Mouse (Mus musculus): Measurements from ENCODE around the gene Cd6.

Gene Cd6

DNA sequence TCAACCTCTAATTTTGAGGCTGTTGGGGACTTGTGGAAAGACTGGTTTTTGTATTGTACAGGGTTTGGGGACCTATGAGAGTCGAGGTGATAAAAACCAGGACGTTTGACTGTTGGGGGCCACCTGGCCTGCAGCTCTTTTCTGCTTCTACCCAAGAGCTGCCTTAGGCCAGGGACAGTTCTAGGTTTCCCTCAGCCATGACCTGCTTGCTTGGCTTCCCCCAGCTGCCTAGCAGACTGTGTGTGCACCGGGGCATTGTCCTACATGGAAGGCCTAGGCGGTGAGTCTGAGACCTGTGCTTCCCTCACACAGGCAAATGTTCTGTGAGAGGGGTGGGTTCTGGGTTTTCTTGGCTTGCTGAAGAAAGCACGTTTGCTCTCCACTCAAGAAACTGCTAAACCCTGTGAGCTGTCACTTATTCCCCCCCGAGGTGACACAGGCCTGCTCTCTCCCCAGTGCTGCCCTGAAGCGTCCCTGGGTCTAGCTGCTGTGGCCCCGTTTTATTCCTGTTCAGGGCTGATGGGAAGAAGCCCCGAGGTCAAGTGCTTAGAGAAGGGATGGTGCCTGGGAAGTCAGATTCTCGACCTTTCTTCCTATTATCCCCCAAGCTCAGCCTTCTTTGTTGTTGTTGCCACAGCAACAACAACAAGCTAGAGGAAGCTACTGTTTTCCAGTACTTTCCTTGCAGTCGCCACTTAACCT lies 81.3 kb downstream of the Cd6 start:
- peaks cover 14% of the 10 kb centered on the region; the same call in 1 of the 2 replicates for H3K27me3 ChIP-seq (ENCODE audit: insufficient read depth, low read length)
- no peaks in the 10 kb centered on the region for H3K9me3 ChIP-seq (ENCODE audit: low read length)
- no peaks in the 10 kb centered on the region for H3K36me3 ChIP-seq (ENCODE audit: insufficient read depth, low read length)
- H3K4me1 ChIP-seq (replicated peaks; ENCODE audit: low read depth, low read length) = peaks cover 6% of the 10 kb centered on the region; the same call in 1 of the 2 replicates
- no peak overlapping the region for H3K4me3 ChIP-seq (replicated peaks; ENCODE audit: low read length)
- TF ChIP-seq POU5F1 (IDR thresholded peaks at IDR 0.05; ENCODE audit: borderline replicate concordance, low read length) (no peak), CTCF (conservative IDR thresholded peaks at IDR 0.05; ENCODE audit: low read length) (no peak), NANOG (IDR thresholded peaks at IDR 0.05; ENCODE audit: borderline replicate concordance, low read length) (no peak)

DNA sequence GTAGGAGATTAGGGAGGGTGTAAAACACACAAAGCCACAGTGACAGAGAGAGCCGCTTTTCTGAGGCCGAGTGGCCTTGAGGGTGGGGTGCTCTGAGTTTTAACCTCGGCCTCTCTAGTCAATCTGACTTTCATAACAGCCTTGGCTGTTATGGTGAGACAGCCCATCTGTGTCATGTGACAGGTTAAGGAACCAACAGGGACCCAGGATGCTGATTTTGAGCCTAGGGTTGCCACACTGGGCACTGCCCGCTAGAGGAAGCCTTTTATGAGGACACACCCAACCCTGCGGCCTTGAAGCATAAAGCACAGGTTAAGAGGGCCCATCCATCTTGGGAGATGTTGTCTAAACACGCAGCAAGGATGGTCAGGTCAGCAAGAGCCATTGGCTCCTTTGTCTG lies 82.1 kb downstream of the Cd6 start:
- Histone ChIP-seq H3K36me3 (ENCODE audit: insufficient read depth, low read length) (no peaks in the 10 kb centered on the region), H3K4me1 (replicated peaks; ENCODE audit: low read depth, low read length) (peaks cover 6% of the 10 kb centered on the region; the same call in 1 of the 2 replicates), H3K27me3 (ENCODE audit: insufficient read depth, low read length) (peaks cover 16% of the 10 kb centered on the region), H3K9me3 (ENCODE audit: low read length) (no peaks in the 10 kb centered on the region), H3K4me3 (replicated peaks; ENCODE audit: low read length) (no peak overlapping the region)
- TF ChIP-seq POU5F1 (IDR thresholded peaks at IDR 0.05; ENCODE audit: borderline replicate concordance, low read length) (no peak), CTCF (conservative IDR thresholded peaks at IDR 0.05; ENCODE audit: low read length) (no peak), NANOG (IDR thresholded peaks at IDR 0.05; ENCODE audit: borderline replicate concordance, low read length) (no peak)

DNA sequence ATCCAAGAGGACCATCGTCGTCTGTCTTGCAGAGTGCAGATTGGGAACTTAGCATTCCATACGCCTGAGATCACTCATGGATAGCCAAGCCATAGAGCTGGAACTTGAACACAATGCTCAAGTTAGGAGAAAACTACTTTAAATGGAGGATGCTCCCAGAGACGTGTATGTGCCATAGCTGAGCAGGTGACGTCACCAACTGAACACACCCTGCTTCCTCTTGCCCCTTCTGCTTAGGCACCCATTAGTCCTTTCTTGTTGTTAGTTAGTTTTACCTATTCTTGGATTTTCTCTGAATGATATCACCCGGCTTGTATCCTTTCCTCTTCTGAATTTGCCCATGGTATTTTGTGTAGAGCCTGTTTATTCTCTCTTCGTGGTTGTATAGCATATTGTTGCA lies 82.7 kb downstream of the Cd6 start:
- Histone ChIP-seq H3K4me1 (replicated peaks; ENCODE audit: low read depth, low read length) (peaks cover 5% of the 10 kb centered on the region; the same call in 1 of the 2 replicates), H3K36me3 (ENCODE audit: insufficient read depth, low read length) (no peaks in the 10 kb centered on the region), H3K27me3 (ENCODE audit: insufficient read depth, low read length) (peaks cover 21% of the 10 kb centered on the region), H3K9me3 (ENCODE audit: low read length) (no peaks in the 10 kb centered on the region), H3K4me3 (replicated peaks; ENCODE audit: low read length) (no peak overlapping the region)
- TF ChIP-seq CTCF (conservative IDR thresholded peaks at IDR 0.05; ENCODE audit: low read length) (no peak), POU5F1 (IDR thresholded peaks at IDR 0.05; ENCODE audit: borderline replicate concordance, low read length) (no peak), NANOG (IDR thresholded peaks at IDR 0.05; ENCODE audit: borderline replicate concordance, low read length) (no peak)

DNA sequence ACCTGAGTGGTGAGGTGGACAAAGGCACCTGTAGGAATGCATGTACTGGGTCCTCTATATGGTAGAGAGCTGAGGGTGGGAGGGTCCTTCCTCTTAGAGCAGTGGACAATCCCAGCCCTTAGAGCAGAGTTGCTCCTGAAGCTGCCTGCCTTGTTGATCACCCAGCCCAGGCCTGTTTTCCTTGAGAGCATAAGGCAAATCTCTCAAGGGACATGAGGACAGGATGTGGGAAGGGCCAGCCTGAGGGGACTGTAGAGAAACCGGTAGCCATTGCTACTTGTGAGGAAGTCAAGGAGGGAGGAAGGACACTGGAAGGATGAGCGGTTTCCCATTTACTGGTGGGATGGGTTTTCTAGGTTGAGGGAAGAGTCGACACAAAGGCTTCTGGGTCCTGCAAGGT lies 87.3 kb downstream of the Cd6 start:
- Histone ChIP-seq H3K4me1 (replicated peaks; ENCODE audit: low read depth, low read length) (peaks cover 13% of the 10 kb centered on the region), H3K27me3 (ENCODE audit: insufficient read depth, low read length) (peaks cover 30% of the 10 kb centered on the region), H3K36me3 (ENCODE audit: insufficient read depth, low read length) (no peaks in the 10 kb centered on the region), H3K4me3 (replicated peaks; ENCODE audit: low read length) (no peak overlapping the region), H3K9me3 (ENCODE audit: low read length) (no peaks in the 10 kb centered on the region)
- no peak for TF ChIP-seq CTCF (conservative IDR thresholded peaks at IDR 0.05; ENCODE audit: low read length)
- no peak for TF ChIP-seq POU5F1 (IDR thresholded peaks at IDR 0.05; ENCODE audit: borderline replicate concordance, low read length)
- TF ChIP-seq NANOG (IDR thresholded peaks at IDR 0.05; ENCODE audit: borderline replicate concordance, low read length) = no peak

DNA sequence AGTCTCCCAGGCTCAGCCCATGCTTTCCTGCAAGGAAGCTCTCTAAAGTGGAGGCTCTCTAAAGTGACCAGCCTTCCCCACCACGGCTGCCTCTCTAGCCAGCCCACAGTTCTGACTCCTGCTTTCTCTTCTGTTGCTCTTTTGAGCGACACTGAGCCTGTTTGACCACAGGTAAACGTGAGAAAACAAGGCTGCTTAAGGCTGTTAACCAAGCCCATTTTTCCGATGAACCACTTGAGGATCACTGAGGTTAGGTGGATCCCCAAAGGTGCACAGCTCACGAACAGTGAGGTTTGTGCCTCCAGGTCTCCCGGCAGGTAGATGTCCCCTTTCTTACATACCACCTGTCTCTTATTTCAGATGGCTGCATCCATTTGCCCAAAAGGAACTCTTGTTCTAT lies 87.7 kb downstream of the Cd6 start:
- H3K9me3 ChIP-seq (ENCODE audit: low read length) = no peaks in the 10 kb centered on the region
- H3K27me3 ChIP-seq (ENCODE audit: insufficient read depth, low read length) = peaks cover 28% of the 10 kb centered on the region
- H3K4me1 ChIP-seq (replicated peaks; ENCODE audit: low read depth, low read length) = peaks cover 13% of the 10 kb centered on the region
- no peak for TF ChIP-seq NANOG (IDR thresholded peaks at IDR 0.05; ENCODE audit: borderline replicate concordance, low read length)
- no peak for TF ChIP-seq CTCF (conservative IDR thresholded peaks at IDR 0.05; ENCODE audit: low read length)
- no peak for TF ChIP-seq POU5F1 (IDR thresholded peaks at IDR 0.05; ENCODE audit: borderline replicate concordance, low read length)
- no peaks in the 10 kb centered on the region for H3K36me3 ChIP-seq (ENCODE audit: insufficient read depth, low read length)
- H3K4me3 ChIP-seq (replicated peaks; ENCODE audit: low read length) = no peak overlapping the region

DNA sequence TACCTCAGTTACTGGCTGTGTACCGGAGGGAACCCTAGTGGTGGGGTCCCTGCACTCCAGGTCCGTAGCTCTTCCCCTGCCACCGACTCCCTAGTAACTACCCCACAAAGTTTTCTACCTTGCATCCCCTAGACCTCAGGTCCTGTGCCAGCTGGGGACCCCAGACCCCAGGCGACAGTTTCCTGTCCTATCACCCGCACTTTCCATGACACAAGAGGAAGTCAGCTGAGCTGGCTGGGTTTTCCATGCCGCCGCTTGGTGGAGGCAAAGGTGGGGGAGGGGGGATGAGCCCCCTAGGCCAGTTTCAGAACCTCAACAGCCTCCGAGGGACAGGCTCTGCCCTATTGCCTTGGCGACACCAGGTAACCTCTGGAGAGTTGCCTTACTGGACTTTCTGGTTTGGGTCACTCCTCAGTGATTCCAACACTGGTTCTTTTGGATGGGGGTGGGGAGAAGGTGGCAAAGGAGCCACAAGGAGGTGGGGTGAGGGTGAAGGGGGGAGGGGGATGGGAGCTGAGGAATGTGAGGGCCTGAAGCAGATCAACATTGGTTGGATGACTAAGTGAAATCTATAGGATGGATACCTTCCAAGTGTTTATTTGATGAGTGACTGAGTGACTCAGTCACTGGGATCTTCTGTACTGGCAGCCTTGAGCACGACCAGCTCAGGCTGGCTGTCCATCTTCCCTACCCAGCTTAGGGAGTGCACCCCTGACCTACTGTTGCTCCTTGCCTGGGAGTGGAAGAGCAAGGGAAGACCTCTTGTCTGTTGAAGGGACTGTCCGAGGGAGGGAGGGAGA lies 89.0 kb downstream of the Cd6 start:
- Histone ChIP-seq H3K27me3 (ENCODE audit: insufficient read depth, low read length) (peaks cover 29% of the 10 kb centered on the region), H3K9me3 (ENCODE audit: low read length) (no peaks in the 10 kb centered on the region), H3K4me1 (replicated peaks; ENCODE audit: low read depth, low read length) (peaks cover 13% of the 10 kb centered on the region), H3K4me3 (replicated peaks; ENCODE audit: low read length) (0 out of 2 replicates have a peak overlapping the region, but pooled peaks have one; percentile 26), H3K36me3 (ENCODE audit: insufficient read depth, low read length) (no peaks in the 10 kb centered on the region)
- TF ChIP-seq CTCF (conservative IDR thresholded peaks at IDR 0.05; ENCODE audit: low read length) (no peak; the same call in 1 of the 2 replicates), NANOG (IDR thresholded peaks at IDR 0.05; ENCODE audit: borderline replicate concordance, low read length) (no peak), POU5F1 (IDR thresholded peaks at IDR 0.05; ENCODE audit: borderline replicate concordance, low read length) (no peak)

DNA sequence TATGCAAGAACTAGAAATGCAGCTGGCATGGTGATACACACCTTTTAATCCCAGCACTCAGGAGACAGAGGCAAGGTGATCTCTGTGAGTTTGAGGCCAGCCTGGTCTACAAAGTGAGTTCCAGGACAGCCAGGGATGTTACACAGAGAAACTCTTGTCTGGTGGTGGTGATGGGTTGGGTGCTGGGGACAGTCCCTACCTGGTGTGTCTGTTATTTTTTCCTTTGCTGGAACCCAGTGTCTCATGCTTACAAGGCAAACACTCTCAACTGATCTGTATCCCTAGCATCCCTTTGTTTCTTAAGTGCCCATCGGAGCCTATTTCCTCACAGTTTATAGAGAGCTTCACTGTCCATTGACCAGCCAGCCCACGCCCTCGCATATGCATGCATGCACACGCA lies 89.9 kb downstream of the Cd6 start:
- peaks cover 37% of the 10 kb centered on the region for H3K27me3 ChIP-seq (ENCODE audit: insufficient read depth, low read length)
- H3K4me1 ChIP-seq (replicated peaks; ENCODE audit: low read depth, low read length) = peaks cover 13% of the 10 kb centered on the region
- no peaks in the 10 kb centered on the region for H3K9me3 ChIP-seq (ENCODE audit: low read length)
- no peak overlapping the region for H3K4me3 ChIP-seq (replicated peaks; ENCODE audit: low read length)
- no peaks in the 10 kb centered on the region for H3K36me3 ChIP-seq (ENCODE audit: insufficient read depth, low read length)
- no peak for TF ChIP-seq CTCF (conservative IDR thresholded peaks at IDR 0.05; ENCODE audit: low read length)
- TF ChIP-seq POU5F1 (IDR thresholded peaks at IDR 0.05; ENCODE audit: borderline replicate concordance, low read length) = no peak
- TF ChIP-seq NANOG (IDR thresholded peaks at IDR 0.05; ENCODE audit: borderline replicate concordance, low read length) = no peak

All from E14TG2a.4 (cell line).